Mouse (Mus musculus): Measurements from ENCODE around the gene Usf2.

Gene Usf2

GRCm38 (mm10) chr7:30917219-30917618 is 39.4 kb downstream of the Usf2 start:
- no peak for DNase-seq (ENCODE audit: low spot score)

DNA sequence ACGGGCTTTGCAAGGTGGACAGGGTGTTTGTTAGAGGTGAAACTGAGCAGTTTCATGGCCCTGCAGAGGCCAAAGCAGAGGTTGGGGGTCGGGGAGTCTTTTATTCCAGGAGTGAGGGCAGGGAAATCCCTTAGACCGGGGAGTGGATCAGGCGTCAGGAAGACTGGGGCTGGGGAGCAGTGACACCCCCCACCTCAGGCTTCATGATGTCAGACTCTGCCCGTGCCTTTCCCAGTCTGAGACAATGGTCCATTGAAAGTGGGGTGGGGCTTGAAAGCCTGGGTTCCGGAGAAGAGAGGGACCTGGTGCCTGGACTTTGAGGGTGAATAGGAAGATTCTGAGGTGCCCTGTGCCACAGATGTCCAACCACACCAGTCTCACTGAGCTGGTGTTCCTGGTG is 39.9 kb downstream of the Usf2 start:
- DNase-seq (ENCODE audit: low spot score), result no peak

DNA sequence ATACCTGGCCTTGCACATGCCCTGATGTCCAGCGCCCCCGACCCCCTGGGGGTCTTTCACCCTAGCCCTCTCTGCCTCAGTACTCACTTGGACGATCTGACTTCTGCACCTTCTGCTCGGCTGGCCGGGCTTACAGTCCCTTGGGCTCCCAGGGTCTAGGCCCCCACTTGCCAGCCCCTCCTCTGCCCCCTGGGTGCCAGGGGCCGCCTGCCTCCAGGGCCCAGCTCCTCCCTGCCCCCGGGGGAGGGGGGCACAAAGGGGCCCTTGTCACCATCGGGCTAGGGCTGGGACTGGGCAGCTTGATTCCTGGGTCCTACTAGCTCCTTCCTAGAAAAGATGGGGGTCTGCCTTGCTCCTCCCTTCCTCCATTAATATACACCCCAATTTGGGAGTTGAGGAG is 41.9 kb downstream of the Usf2 start, which contains the start of gene Mag:
Gene Mag (minus strand): TSS at position 142 of the 400 bp plus-strand sequence.
- DNase-seq (ENCODE audit: low spot score), result no peak

GRCm38 (mm10) chr7:30909773-30910172 is 46.8 kb downstream of the Usf2 start:
- DNase-seq (ENCODE audit: low spot score), result no peak

DNA sequence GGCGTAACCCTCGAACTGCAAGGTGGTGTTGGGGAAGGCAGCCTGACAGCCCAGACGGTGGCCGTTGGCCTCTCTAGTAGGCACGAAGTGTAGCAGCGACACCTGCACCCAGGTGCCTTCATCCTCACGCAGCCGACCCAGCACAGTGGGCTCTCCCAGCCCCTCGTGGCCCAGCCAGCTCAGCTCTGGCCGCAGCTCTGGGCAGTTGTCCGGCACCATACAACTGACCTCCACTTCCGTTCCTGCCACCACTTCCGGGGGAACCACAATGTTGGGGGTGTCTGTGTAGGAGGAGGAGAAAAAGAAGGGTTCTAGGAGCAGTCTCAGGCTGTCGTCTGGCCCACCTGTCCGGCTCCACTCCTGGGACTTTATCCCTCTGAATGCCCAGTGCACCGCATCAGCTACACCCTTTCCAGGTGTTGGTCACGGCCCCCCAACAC is 47.6 kb downstream of the Usf2 start:
- no peak for DNase-seq (ENCODE audit: low spot score)

DNA sequence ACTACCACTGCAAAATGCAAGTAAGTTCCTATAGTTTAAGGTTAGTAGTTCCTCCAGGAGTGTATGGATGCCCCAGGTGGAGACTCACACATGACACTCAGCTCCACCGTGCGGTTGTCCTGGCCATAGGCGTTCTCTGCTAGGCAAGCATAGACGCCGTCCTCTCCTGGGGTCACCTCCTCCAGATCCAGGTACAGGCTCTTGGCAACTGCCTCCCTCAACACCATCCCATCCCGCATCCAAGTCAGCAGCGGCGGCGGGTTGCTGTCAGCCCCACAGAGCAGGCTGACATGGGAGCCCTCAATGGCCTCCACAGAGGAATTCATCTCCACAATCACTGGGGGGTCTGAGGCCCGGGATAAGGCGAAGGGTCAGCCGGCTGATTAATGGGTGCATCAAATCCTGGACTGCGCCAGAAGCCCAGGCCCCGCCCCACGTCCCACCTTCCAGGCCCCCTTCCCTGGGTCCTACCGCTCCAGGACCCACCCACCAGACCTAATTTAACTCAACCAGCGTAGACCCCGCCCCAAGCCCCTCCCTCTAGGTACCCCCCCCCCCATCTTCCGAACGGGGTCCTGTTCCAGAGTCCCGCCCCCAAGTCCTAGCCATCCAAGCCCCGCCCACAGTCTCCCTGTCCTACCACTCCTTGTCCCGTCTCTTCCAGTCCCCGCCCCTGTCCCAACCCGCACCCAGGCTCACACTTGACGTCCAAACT is 48.2 kb downstream of the Usf2 start:
- no peak for DNase-seq (ENCODE audit: low spot score)

DNA sequence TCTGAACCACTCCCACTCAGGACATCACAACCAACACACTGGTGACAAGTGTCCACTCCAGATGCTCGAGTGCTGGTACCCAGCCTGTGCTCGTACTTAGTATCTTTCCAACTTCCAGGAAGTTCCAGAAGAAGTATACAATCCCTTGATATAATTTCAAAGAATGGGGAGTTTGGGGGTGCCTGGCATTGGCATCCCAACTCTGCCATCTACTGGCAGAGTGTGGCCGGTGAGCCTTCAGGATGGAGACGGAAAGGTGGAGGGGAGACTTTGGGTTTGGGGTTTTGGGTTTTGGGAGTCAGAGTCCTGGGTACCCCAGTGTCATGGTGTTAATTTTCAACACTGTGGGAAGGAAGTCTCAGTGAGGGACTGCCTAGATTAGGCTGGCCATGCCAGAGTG is 52.6 kb downstream of the Usf2 start:
- DNase-seq (ENCODE audit: low spot score), result no peak
